Comparison of ENCODE assay signal across 16 mouse cellular contexts in genomic region chr7:130064500-130064899, GRCm38 (mm10).
DNase-seq lines count a peak whose midpoint lies in the region; ATAC-seq lines count a peak whose summit lies in the region.
"Had no signal": no experiment of that assay in that cellular context is flagged by ENCODE, and none has a peak within 500 bp of the region (broad histone marks: within the 10 kb centered on the region; RNA-seq: fewer than 3 reads in every experiment).

No protein-coding gene starts in this region.

- H3K27me3 ChIP-seq in lung, embryonic 16.5 days (ENCODE audit: control insufficient read depth, insufficient read depth, low read depth, low read length), result no peaks in the 10 kb centered on the region
- no peaks in the 10 kb centered on the region for H3K27me3 ChIP-seq in midbrain, embryonic 14.5 days (ENCODE audit: control insufficient read depth, insufficient read depth, low read length)
- H3K27me3 ChIP-seq: heart, embryonic 13.5 days; megakaryocyte, embryonic 14.5 days had no signal

- H3K4me3 ChIP-seq in lung, embryonic 16.5 days (ENCODE audit: low read length), result no peak overlapping the region
- no peak overlapping the region for H3K4me3 ChIP-seq in midbrain, embryonic 14.5 days (replicated peaks; ENCODE audit: low read depth, low read length)
- H3K4me3 ChIP-seq: heart, embryonic 13.5 days; megakaryocyte, embryonic 14.5 days had no signal

- peaks cover 11% of the 10 kb centered on the region for H3K4me1 ChIP-seq in lung, embryonic 16.5 days (replicated peaks; ENCODE audit: control insufficient read depth, insufficient read depth, low read length)
- no peaks in the 10 kb centered on the region for H3K4me1 ChIP-seq in midbrain, embryonic 14.5 days (ENCODE audit: control insufficient read depth, insufficient read depth, low read length)
- H3K4me1 ChIP-seq: megakaryocyte, embryonic 14.5 days had no signal

- H3K36me3 ChIP-seq in lung, embryonic 16.5 days (ENCODE audit: control insufficient read depth, insufficient read depth, low read length), result no peaks in the 10 kb centered on the region
- no peaks in the 10 kb centered on the region for H3K36me3 ChIP-seq in midbrain, embryonic 14.5 days (ENCODE audit: control insufficient read depth, insufficient read depth, low read length)
- H3K36me3 ChIP-seq: heart, embryonic 13.5 days had no signal

- H3K9ac ChIP-seq in lung, embryonic 16.5 days (ENCODE audit: low read length), result no peak overlapping the region
- no peak overlapping the region for H3K9ac ChIP-seq in midbrain, embryonic 14.5 days (replicated peaks; ENCODE audit: low read length)
- H3K9ac ChIP-seq: forebrain, postnatal 0 days; heart, embryonic 13.5 days; liver, postnatal 0 days had no signal

- ATAC-seq in lung, embryonic 16.5 days (ENCODE audit: low read depth), result peak; percentile 43; the same call in 1 of the 2 replicates
- ATAC-seq in midbrain, embryonic 14.5 days (ENCODE audit: low FRiP score, low TSS enrichment), result no peak
- ATAC-seq: forebrain, postnatal 0 days; liver, postnatal 0 days had no signal

- no peak overlapping the region for H3K27ac ChIP-seq in lung, embryonic 16.5 days (ENCODE audit: low read length)
- H3K27ac ChIP-seq in midbrain, embryonic 14.5 days (replicated peaks; ENCODE audit: low read depth, low read length), result no peak overlapping the region
- H3K27ac ChIP-seq: heart, embryonic 13.5 days had no signal

- WGBS in lung, embryonic 16.5 days, result 22% methylated on average over 7 of the region's 7 CpGs
- 68% methylated on average over 7 of the region's 7 CpGs for WGBS in midbrain, embryonic 14.5 days

- no peak overlapping the region for H3K4me2 ChIP-seq in lung, embryonic 16.5 days (ENCODE audit: low read depth, low read length)
- no peak overlapping the region for H3K4me2 ChIP-seq in midbrain, embryonic 14.5 days (ENCODE audit: low read length)
- H3K4me2 ChIP-seq: heart, embryonic 13.5 days had no signal

- no peaks in the 10 kb centered on the region for H3K9me3 ChIP-seq in lung, embryonic 16.5 days (ENCODE audit: control insufficient read depth, low read length)
- H3K9me3 ChIP-seq in midbrain, embryonic 14.5 days (ENCODE audit: control insufficient read depth, low read length), result no peaks in the 10 kb centered on the region
- H3K9me3 ChIP-seq: heart, embryonic 13.5 days had no signal

- peak; percentile 74 for DNase-seq in adrenal gland, adult 2 months
- DNase-seq in adrenal gland, adult 18-20 months (ENCODE audit: low spot score in 2 of 2), result no peak
- no peak for DNase-seq in lung, postnatal 36 days
- peak; percentile 47 for DNase-seq in hindlimb bud, embryonic 11.5 days (ENCODE audit: extremely low spot score, low read depth, low spot score)
- peak; percentile 57 for DNase-seq in mesoderm, embryonic 11.5 days (ENCODE audit: low read depth, low spot score)
- no peak for DNase-seq in midbrain, embryonic 14.5 days
- no peak for DNase-seq in thymus, postnatal 14 days
- DNase-seq: cerebellum, postnatal 25 days; forebrain, postnatal 0 days; gastrocnemius, postnatal 14 days; kidney, adult 11 months; liver, postnatal 0 days; thymus, postnatal 25 days had no signal

Comparison
In these comparisons a context has a peak if more than half of its experiments do, and no peak if none do; other contexts are left out.
1. DNase-seq: peak in adrenal gland, adult 2 months (single experiment), hindlimb bud, embryonic 11.5 days (single experiment) and mesoderm, embryonic 11.5 days (single experiment); none in adrenal gland, adult 18-20 months (0 of 2), lung, postnatal 36 days (single experiment), midbrain, embryonic 14.5 days (single experiment) and thymus, postnatal 14 days (single experiment).